Mouse (Mus musculus): ENCODE results near the gene Mpnd.

Mpnd gene

GRCm38 (mm10) chr17:55986030-55986961 lies 19.2 kb upstream of the Mpnd start, which contains the start of gene Fsd1:
Gene Fsd1 (plus strand): TSS chr17:55986509.
- DNase-seq (ENCODE audit: low spot score in 2 of 2) = no peak

GRCm38 (mm10) chr17:55990278-55990898 lies 15.1 kb upstream of the Mpnd start:
- no peak for DNase-seq (ENCODE audit: low spot score in 2 of 2)

- DNase-seq (ENCODE audit: low spot score in 2 of 2) = no peak
These were observed 9.5 kb upstream of the Mpnd start for GRCm38 (mm10) chr17:55996007-55996406.

GRCm38 (mm10) chr17:55999794-56000499 lies 5.6 kb upstream of the Mpnd start:
- no peak for DNase-seq (ENCODE audit: low spot score in 2 of 2)

- DNase-seq (ENCODE audit: low spot score in 2 of 2) = no peak
These were observed 2.5 kb upstream of the Mpnd start for GRCm38 (mm10) chr17:56003000-56003399.

- no peak for DNase-seq (ENCODE audit: low spot score in 2 of 2)
These were observed 1.4 kb downstream of the Mpnd start for GRCm38 (mm10) chr17:56006956-56007355.

GRCm38 (mm10) chr17:56007444-56008355 lies 2.2 kb downstream of the Mpnd start:
- DNase-seq (ENCODE audit: low spot score in 2 of 2) = no peak

- peak; percentile 86 to 90 for DNase-seq (ENCODE audit: low spot score in 2 of 2)
These were observed 3.0 kb downstream of the Mpnd start for GRCm38 (mm10) chr17:56008356-56009087.

GRCm38 (mm10) chr17:56009088-56009961 lies 3.8 kb downstream of the Mpnd start:
- peak; percentile 86 to 93 for DNase-seq (ENCODE audit: low spot score in 2 of 2)

GRCm38 (mm10) chr17:56009962-56010240 lies 4.4 kb downstream of the Mpnd start:
- DNase-seq (ENCODE audit: low spot score in 2 of 2) = no peak

- DNase-seq (ENCODE audit: low spot score in 2 of 2) = no peak
These were observed 4.7 kb downstream of the Mpnd start for GRCm38 (mm10) chr17:56010255-56010654.

- DNase-seq (ENCODE audit: low spot score in 2 of 2) = peak; percentile 82 to 97
These were observed 5.2 kb downstream of the Mpnd start for GRCm38 (mm10) chr17:56010681-56011080.

GRCm38 (mm10) chr17:56011441-56011840 lies 5.9 kb downstream of the Mpnd start:
- no peak for DNase-seq (ENCODE audit: low spot score in 2 of 2)

GRCm38 (mm10) chr17:56015293-56015692 lies 9.8 kb downstream of the Mpnd start:
- DNase-seq (ENCODE audit: low spot score in 2 of 2) = no peak

GRCm38 (mm10) chr17:56016382-56016781 lies 10.9 kb downstream of the Mpnd start:
- no peak for DNase-seq (ENCODE audit: low spot score in 2 of 2)

GRCm38 (mm10) chr17:56016793-56017785 lies 11.6 kb downstream of the Mpnd start:
- no peak for DNase-seq (ENCODE audit: low spot score in 2 of 2)

GRCm38 (mm10) chr17:56017848-56018247 lies 12.3 kb downstream of the Mpnd start:
- no peak for DNase-seq (ENCODE audit: low spot score in 2 of 2)

GRCm38 (mm10) chr17:56018347-56019131 lies 13.0 kb downstream of the Mpnd start:
- peak; percentile 55 to 84 for DNase-seq (ENCODE audit: low spot score in 2 of 2)

Data from spleen, postnatal 4 days (tissue).